ENCODE assay signal across 14 mouse cellular contexts in the genomic region with DNA sequence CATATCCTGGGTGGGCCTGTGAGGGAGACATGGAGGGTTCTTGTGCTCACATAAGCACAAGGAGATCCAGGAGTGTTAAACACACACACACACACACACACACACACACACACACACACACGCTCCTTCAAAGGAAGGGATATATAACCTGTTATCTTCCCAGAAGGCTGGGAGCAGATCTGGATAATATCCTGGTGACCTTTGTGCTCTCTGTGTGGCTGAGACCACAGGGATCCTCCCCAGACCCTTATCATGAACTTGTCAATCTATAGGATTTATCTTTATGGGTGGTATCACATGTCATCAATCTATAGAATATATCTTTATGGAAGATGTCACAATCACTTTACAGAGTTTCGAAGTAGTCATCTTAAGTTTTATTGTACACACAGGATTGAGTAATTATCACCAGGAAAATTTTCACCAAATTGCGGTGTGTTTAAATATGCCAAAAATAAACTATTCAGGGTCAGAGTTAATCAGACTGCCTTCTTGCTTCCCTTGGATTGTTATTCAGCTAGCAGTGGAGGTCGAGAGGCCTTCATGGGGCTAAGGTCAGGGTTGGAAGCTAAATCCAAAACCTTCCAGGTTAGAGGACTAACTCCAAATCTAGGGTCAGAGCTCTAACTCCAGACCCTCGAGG.
"Had no signal": no experiment of that assay in that cellular context is flagged by ENCODE, and none has a peak within 500 bp of the region (broad histone marks: within the 10 kb centered on the region; RNA-seq: fewer than 3 reads in every experiment).

No protein-coding gene starts in this region.

- H3K27me3 ChIP-seq: liver, embryonic 15.5 days; midbrain, embryonic 13.5 days; midbrain, embryonic 15.5 days; neural tube, embryonic 12.5 days had no signal

- H3K4me2 ChIP-seq: liver, embryonic 15.5 days; lung, embryonic 14.5 days; midbrain, embryonic 13.5 days; midbrain, embryonic 15.5 days; neural tube, embryonic 12.5 days had no signal

- H3K36me3 ChIP-seq: midbrain, embryonic 10.5 days; midbrain, embryonic 13.5 days; midbrain, embryonic 15.5 days; neural tube, embryonic 12.5 days had no signal

- H3K9ac ChIP-seq: liver, embryonic 15.5 days; liver, postnatal 0 days; lung, embryonic 14.5 days; midbrain, embryonic 13.5 days; midbrain, embryonic 15.5 days; neural tube, embryonic 12.5 days had no signal

- H3K4me1 ChIP-seq: midbrain, embryonic 10.5 days; midbrain, embryonic 13.5 days; midbrain, embryonic 15.5 days; neural tube, embryonic 12.5 days had no signal

- ATAC-seq: liver, postnatal 0 days; midbrain, embryonic 13.5 days; midbrain, embryonic 15.5 days had no signal

- H3K4me3 ChIP-seq: liver, embryonic 15.5 days; midbrain, embryonic 10.5 days; midbrain, embryonic 13.5 days; midbrain, embryonic 15.5 days; neural tube, embryonic 12.5 days had no signal

- H3K9me3 ChIP-seq: liver, embryonic 15.5 days; midbrain, embryonic 10.5 days; midbrain, embryonic 13.5 days; midbrain, embryonic 15.5 days; neural tube, embryonic 12.5 days had no signal

- H3K27ac ChIP-seq: liver, embryonic 15.5 days; midbrain, embryonic 10.5 days; midbrain, embryonic 13.5 days; midbrain, embryonic 15.5 days; neural tube, embryonic 12.5 days had no signal

- DNase-seq: liver, postnatal 0 days; lung, embryonic 14.5 days; lung, postnatal 10 days; lung, postnatal 4 days; right cerebral cortex, postnatal 14 days; spleen, adult 18-20 months; thymus, adult 18-20 months; thymus, postnatal 14 days; thymus, postnatal 36 days had no signal
